Mouse (Mus musculus) liver, postnatal 0 days (tissue): ENCODE measurements around the gene Epas1.

Source experiments
- CTCF ChIP-seq: sonication (generic); IDR thresholded peaks from 2 replicates; pipeline ENCODE4 v1.5.1; 2016; ENCODE audit warnings: antibody characterized with exemption, low read depth
- EP300 ChIP-seq: IDR thresholded peaks from 2 replicates; pipeline ENCODE4 v1.6.1; 2016; ENCODE audit warnings: antibody characterized with exemption, low read depth, mild to moderate bottlenecking

GRCm38 (mm10) chr17:86738477-86738876 is 15.0 kb upstream of the Epas1 start:
- TF ChIP-seq CTCF (no peak), EP300 (no peak)
